Mouse (Mus musculus) stomach, postnatal 0 days (tissue): ENCODE measurements around the gene Ctnnd2. TPM values are rescaled to one million over a fixed set of nuclear protein-coding genes. Genes with fewer than 3 reads are reported as not detected.

Experiments
- ATAC-seq: fragments of 200-750 bp; cut with Nextera tagmentation; 2 replicates; pipeline ENCODE4 v1.8.0; 2017; ENCODE audit not compliant: low FRiP score, low TSS enrichment
- DNase-seq: peaks from one replicate; pipeline ENCODE4 v3.0.0-alpha.2; 2016; ENCODE audit warnings: low spot score
- H3K27ac ChIP-seq: fragments of 300-500 bp; sonication (generic); replicated peaks from 2 replicates; pipeline ENCODE4 v1.5.1; 2014; ENCODE audit warnings: mild to moderate bottlenecking, control low read depth
- H3K27me3 ChIP-seq: fragments of 300-500 bp; sonication (generic); 2 replicates; pipeline ENCODE4 v1.6.1; 2014; ENCODE audit warnings: low read length; ENCODE audit not compliant: control insufficient read depth, insufficient read depth
- H3K36me3 ChIP-seq: fragments of 300-500 bp; sonication (generic); 2 replicates; pipeline ENCODE4 v1.6.1; 2014; ENCODE audit warnings: low read length, mixed read lengths; ENCODE audit not compliant: control insufficient read depth, insufficient read depth
- H3K4me1 ChIP-seq: fragments of 300-500 bp; sonication (generic); replicated peaks from 2 replicates; pipeline ENCODE4 v1.6.1; 2014; ENCODE audit warnings: antibody characterized with exemption; ENCODE audit not compliant: control insufficient read depth, insufficient read depth
- H3K4me2 ChIP-seq: fragments of 300-500 bp; sonication (generic); replicated peaks from 2 replicates; pipeline ENCODE4 v1.6.1; 2014; ENCODE audit warnings: low read depth, mild to moderate bottlenecking, control low read depth, moderate library complexity
- H3K4me3 ChIP-seq: fragments of 300-500 bp; sonication (generic); 2 replicates; pipeline ENCODE4 v1.5.1; 2014; ENCODE audit warnings: low read depth, low read length, control low read depth
- H3K9ac ChIP-seq: fragments of 300-500 bp; sonication (generic); 2 replicates; pipeline ENCODE4 v1.6.1; 2014; ENCODE audit warnings: mild to moderate bottlenecking, low read length, control low read depth, mixed read lengths
- H3K9me3 ChIP-seq: fragments of 300-500 bp; sonication (generic); 2 replicates; pipeline ENCODE4 v1.6.1; 2016; ENCODE audit warnings: low read length; ENCODE audit not compliant: control insufficient read depth
- CTCF ChIP-seq: IDR thresholded peaks from 2 replicates; pipeline ENCODE4 v1.5.1; 2016; ENCODE audit warnings: antibody characterized with exemption, low read depth, mild to moderate bottlenecking, moderate library complexity
- EP300 ChIP-seq: optimal IDR thresholded peaks from 2 replicates; pipeline ENCODE3; 2016; ENCODE audit warnings: antibody characterized with exemption
- WGBS: fragments of 180-500 bp; shearing (Covaris S2); extraction: QIAGEN DNeasy Blood & Tissue Kit; methylation state at CpG from one replicate; pipeline ENCODE4 v1.1.7; 2014; 5-methylcytosine and 5-hydroxymethylcytosine counted together
- polyA plus RNA-seq: library from polyadenylated mRNA; unstranded; fragments of >200 nt; fragmentation: Nextera tagmentation; extraction: Ambion mirVana; gene quantifications from 2 replicates; pipeline ENCODE4 v1.2.1, GENCODE M21; 2015

Gene Ctnnd2
- polyA plus RNA-seq, 1 experiment from 2014 or later = 0.53 TPM

DNA sequence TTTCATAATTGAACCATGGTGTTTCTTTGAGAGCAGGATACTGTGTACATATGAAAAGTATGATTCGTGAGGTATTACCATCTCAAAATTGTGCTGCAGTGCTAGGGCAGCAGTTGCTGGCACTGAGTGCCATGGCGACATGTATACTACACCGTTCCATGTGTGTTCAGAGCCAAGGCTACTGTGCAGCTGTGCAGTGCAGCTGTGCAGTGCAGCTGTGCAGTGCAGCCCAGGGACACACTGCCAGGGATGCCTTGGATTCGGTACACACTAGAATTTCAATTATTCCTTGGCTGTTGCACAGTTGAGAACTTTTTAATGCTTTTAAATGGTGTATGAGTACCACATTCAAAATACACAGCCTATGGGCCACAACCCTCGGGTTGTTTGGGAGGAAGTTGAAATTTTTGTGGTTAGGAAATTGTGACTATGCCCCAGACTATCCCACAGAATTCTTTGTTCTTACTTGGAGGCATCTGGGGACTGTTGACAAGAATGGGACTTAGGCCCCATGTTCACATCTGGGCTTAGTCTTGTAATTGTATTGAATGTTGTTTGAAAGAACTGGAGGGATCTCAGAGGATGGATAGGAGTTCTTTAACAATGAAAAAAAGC lies 613.4 kb downstream of the Ctnnd2 start:
- Histone ChIP-seq H3K4me1 (no peaks in the 10 kb centered on the region), H3K4me3 (no peak overlapping the region), H3K9me3 (no peaks in the 10 kb centered on the region), H3K27ac (no peak overlapping the region), H3K9ac (no peak overlapping the region), H3K27me3 (no peaks in the 10 kb centered on the region), H3K4me2 (no peak overlapping the region), H3K36me3 (no peaks in the 10 kb centered on the region)
- ATAC-seq (no peak), DNase-seq (no peak)
- TF ChIP-seq EP300 (no peak), CTCF (no peak)
- WGBS = 77% methylated on average over 5 of the region's 5 CpGs

- no peak overlapping the region for H3K4me3 ChIP-seq
- WGBS = 76% methylated on average over 3 of the region's 3 CpGs
- TF ChIP-seq CTCF (no peak), EP300 (no peak)
- H3K9me3 ChIP-seq = no peaks in the 10 kb centered on the region
- no peak overlapping the region for H3K27ac ChIP-seq
- H3K4me2 ChIP-seq = no peak overlapping the region
- no peaks in the 10 kb centered on the region for H3K36me3 ChIP-seq
- H3K9ac ChIP-seq = no peak overlapping the region
- H3K4me1 ChIP-seq = no peaks in the 10 kb centered on the region
- H3K27me3 ChIP-seq = no peaks in the 10 kb centered on the region
- DNase-seq = no peak
- ATAC-seq = no peak
Observed at GRCm38 (mm10) chr15:30793260-30793659, 620.9 kb downstream of the Ctnnd2 start.

DNA sequence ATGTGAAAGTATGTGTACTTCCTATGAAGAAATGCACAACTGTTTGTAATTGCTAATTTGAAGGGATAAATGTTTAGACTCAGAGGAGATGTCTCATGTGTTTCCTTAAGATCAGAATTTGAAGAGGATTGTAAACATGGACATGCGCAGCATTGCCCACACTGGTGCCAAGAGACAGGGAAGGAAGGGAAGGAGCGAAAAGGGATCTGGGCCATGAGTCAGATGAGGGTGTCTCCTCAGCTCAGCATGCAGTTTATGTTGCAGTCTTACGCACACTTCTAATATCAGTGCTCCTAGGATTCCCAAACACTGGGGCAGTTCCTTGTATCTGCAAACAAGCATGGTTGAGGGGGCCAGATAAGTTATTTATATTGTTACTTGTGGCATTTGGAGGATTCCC lies 623.3 kb downstream of the Ctnnd2 start:
- H3K36me3 ChIP-seq = no peaks in the 10 kb centered on the region
- H3K9me3 ChIP-seq = no peaks in the 10 kb centered on the region
- H3K9ac ChIP-seq = no peak overlapping the region
- DNase-seq (no peak), ATAC-seq (no peak)
- H3K27ac ChIP-seq = no peak overlapping the region
- H3K4me2 ChIP-seq = no peak overlapping the region
- no peak overlapping the region for H3K4me3 ChIP-seq
- no peaks in the 10 kb centered on the region for H3K4me1 ChIP-seq
- H3K27me3 ChIP-seq = no peaks in the 10 kb centered on the region
- TF ChIP-seq EP300 (no peak), CTCF (no peak)
- 82% methylated on average over 3 of the region's 3 CpGs for WGBS

- no peaks in the 10 kb centered on the region for H3K36me3 ChIP-seq
- H3K9me3 ChIP-seq = no peaks in the 10 kb centered on the region
- WGBS = 85% methylated on average over 17 of the region's 17 CpGs
- H3K27me3 ChIP-seq = no peaks in the 10 kb centered on the region
- H3K4me2 ChIP-seq = no peak overlapping the region
- H3K4me3 ChIP-seq = no peak overlapping the region
- H3K4me1 ChIP-seq = no peaks in the 10 kb centered on the region
- no peak overlapping the region for H3K9ac ChIP-seq
- ATAC-seq = no peak
- no peak for TF ChIP-seq CTCF
- TF ChIP-seq EP300 = no peak
- H3K27ac ChIP-seq = no peak overlapping the region
- no peak for DNase-seq
Observed at GRCm38 (mm10) chr15:30827424-30828263, 655.3 kb downstream of the Ctnnd2 start.

DNA sequence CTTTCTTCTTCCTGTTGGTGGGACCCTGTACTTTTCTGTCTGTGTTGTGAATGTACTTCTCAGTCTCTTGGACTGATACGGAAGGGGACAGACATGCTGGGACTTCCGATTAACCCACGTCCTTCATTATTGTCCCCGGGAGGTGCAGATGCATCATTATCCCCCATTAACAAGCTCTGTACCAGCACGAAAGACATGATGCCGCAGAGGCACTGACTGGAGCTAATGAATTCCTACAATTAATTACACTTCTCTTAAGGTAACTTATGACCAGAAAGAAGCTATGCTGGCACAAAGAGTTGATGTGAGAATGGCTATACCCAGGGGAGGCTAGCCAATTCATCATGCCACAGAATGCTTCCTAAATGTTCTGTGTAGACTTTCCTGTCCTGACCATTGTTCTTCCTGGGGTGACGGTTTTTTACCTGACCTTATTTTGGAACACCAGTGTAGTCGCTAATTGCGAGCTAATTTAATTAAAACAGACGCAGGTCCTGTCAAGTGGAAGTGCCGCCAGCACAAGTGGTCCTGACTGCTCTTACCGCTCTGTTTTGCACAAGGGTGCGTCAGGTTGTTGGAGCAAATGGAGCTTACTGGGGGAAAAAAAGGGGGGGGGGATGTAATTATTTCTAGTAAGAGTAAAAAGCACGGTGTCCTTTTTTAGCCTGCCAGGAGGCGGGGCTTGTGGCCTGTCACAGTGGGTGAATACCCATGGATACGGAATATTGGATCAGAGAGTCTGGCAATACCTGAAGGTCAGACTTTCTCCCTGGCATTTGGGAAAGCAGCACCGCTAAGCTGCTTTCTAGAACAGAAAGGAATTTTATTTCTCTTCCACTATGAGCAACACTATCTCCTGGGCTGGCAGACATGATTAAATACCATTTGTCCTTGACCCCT lies 685.1 kb downstream of the Ctnnd2 start:
- WGBS = 85% methylated on average over 17 of the region's 17 CpGs
- no peak for DNase-seq
- no peak for TF ChIP-seq CTCF
- no peak for TF ChIP-seq EP300

More for the DNA sequence above, 685.1 kb downstream of the Ctnnd2 start:
- Histone ChIP-seq H3K9ac (no peak overlapping the region), H3K9me3 (no peaks in the 10 kb centered on the region), H3K4me3 (no peak overlapping the region), H3K27me3 (no peaks in the 10 kb centered on the region), H3K27ac (no peak overlapping the region), H3K36me3 (no peaks in the 10 kb centered on the region), H3K4me2 (no peak overlapping the region), H3K4me1 (no peaks in the 10 kb centered on the region)
- ATAC-seq = no peak
